Mouse (Mus musculus) myocyte (in vitro differentiated cells): ENCODE measurements around the gene Adamts17. TPM values are rescaled to one million over a fixed set of nuclear protein-coding genes. Genes with fewer than 3 reads are reported as not detected.

Experiments used
- H3K27me3 ChIP-seq: one replicate; pipeline ENCODE4 v1.6.1; 2011; ENCODE audit not compliant: control insufficient read depth, insufficient read depth, insufficient read length
- H3K36me3 ChIP-seq: one replicate; pipeline ENCODE4 v1.6.1; 2011; ENCODE audit not compliant: control insufficient read depth, insufficient read depth
- H3K4me2 ChIP-seq: one replicate; pipeline ENCODE4 v1.6.1; 2011; ENCODE audit warnings: low read depth, control low read depth
- H3K4me3 ChIP-seq: one replicate; pipeline ENCODE4 v1.5.1; 2011; ENCODE audit warnings: mild to moderate bottlenecking, control low read depth, moderate library complexity
- H3K79me2 ChIP-seq: one replicate; pipeline ENCODE4 v1.6.1; 2011; ENCODE audit not compliant: control insufficient read depth, insufficient read depth
- H3ac ChIP-seq: one replicate; pipeline ENCODE4 v1.6.1; 2011; ENCODE audit not compliant: control insufficient read depth, insufficient read length
- CEBPB ChIP-seq: IDR thresholded peaks from 2 replicates; pipeline ENCODE4 v1.6.1; 2011; ENCODE audit warnings: mild to moderate bottlenecking, moderate library complexity; ENCODE audit not compliant: poor library complexity, insufficient read depth, severe bottlenecking
- E2F4 ChIP-seq: IDR thresholded peaks from one replicate; pipeline ENCODE4 v1.6.1; 2011; ENCODE audit warnings: mild to moderate bottlenecking, control low read depth, moderate library complexity; ENCODE audit not compliant: insufficient read depth
- MAX ChIP-seq: IDR thresholded peaks from one replicate; pipeline ENCODE4 v1.6.1; 2011; ENCODE audit warnings: low read depth, mild to moderate bottlenecking, control low read depth
- MYOD1 ChIP-seq, 3 experiments: IDR thresholded peaks; one replicate each; pipeline ENCODE4 v1.6.1; 2011; ENCODE audit warnings: control low read depth in 2 of 3, low read depth in 2 of 3, mild to moderate bottlenecking in 2 of 3, moderate library complexity in 1 of 3; ENCODE audit not compliant: insufficient read length in 2 of 3, control insufficient read depth in 1 of 3
- MYOG ChIP-seq, 3 experiments: IDR thresholded peaks; one replicate each; pipeline ENCODE4 v1.6.1; 2011; ENCODE audit warnings: control low read depth in 2 of 3, low read depth in 2 of 3, mild to moderate bottlenecking in 2 of 3; ENCODE audit not compliant: insufficient read length in 2 of 3, control insufficient read depth in 1 of 3, insufficient read depth in 1 of 3
- POLR2A ChIP-seq: IDR thresholded peaks from one replicate; pipeline ENCODE4 v1.6.1; 2011; ENCODE audit warnings: low read depth, mild to moderate bottlenecking, control low read depth, moderate library complexity; ENCODE audit not compliant: insufficient read length
- POLR2AphosphoS2 ChIP-seq: IDR thresholded peaks from one replicate; pipeline ENCODE4 v1.6.1; 2011; ENCODE audit warnings: low read depth, control low read depth; ENCODE audit not compliant: insufficient read length
- REST ChIP-seq: IDR thresholded peaks from one replicate; pipeline ENCODE4 v1.6.1; 2011; ENCODE audit warnings: mild to moderate bottlenecking, control low read depth, moderate library complexity; ENCODE audit not compliant: insufficient read depth, insufficient read length
- SRF ChIP-seq: IDR thresholded peaks from one replicate; pipeline ENCODE4 v1.6.1; 2011; ENCODE audit warnings: low read depth; ENCODE audit not compliant: control insufficient read depth, insufficient read length
- TCF12 ChIP-seq: IDR thresholded peaks from one replicate; pipeline ENCODE4 v1.6.1; 2011; ENCODE audit warnings: mild to moderate bottlenecking, control low read depth; ENCODE audit not compliant: poor library complexity, insufficient read depth, severe bottlenecking
- TCF3 ChIP-seq: IDR thresholded peaks from one replicate; pipeline ENCODE4 v1.6.1; 2011; ENCODE audit warnings: low read depth, control low read depth; ENCODE audit not compliant: insufficient read length
- USF1 ChIP-seq: IDR thresholded peaks from one replicate; pipeline ENCODE4 v1.6.1; 2011; ENCODE audit warnings: low read depth, mild to moderate bottlenecking, control low read depth, moderate library complexity
- polyA plus RNA-seq: library from polyadenylated mRNA; unstranded; fragments of >200 nt; fragmentation: generic; extraction: Trizol; gene quantifications from one replicate; pipeline ENCODE4 v1.2.1, GENCODE M21; 2012; ENCODE audit warnings: missing spikeins

Adamts17 gene
- polyA plus RNA-seq, 1 experiment: 1.8 TPM

GRCm38 (mm10) chr7:66998821-66999220, 159.3 kb downstream of the Adamts17 start:
- no peak overlapping the region for H3K4me2 ChIP-seq
- no peaks in the 10 kb centered on the region for H3K79me2 ChIP-seq
- H3ac ChIP-seq: no peak overlapping the region
- no peak overlapping the region for H3K4me3 ChIP-seq
- H3K36me3 ChIP-seq: no peaks in the 10 kb centered on the region
- no peak for TF ChIP-seq MAX
- TF ChIP-seq MYOD1 (IDR thresholded peaks at IDR 0.05; ENCODE audit: control insufficient read depth in 1 of 3, insufficient read length in 2 of 3, low read depth in 2 of 3): no peak
- no peak for TF ChIP-seq CEBPB
- TF ChIP-seq SRF: no peak
- no peak for TF ChIP-seq MYOG (IDR thresholded peaks at IDR 0.05; ENCODE audit: control insufficient read depth in 1 of 3, insufficient read depth in 1 of 3, insufficient read length in 2 of 3, low read depth in 2 of 3)
- no peak for TF ChIP-seq POLR2A
- TF ChIP-seq TCF12: no peak
- no peak for TF ChIP-seq POLR2AphosphoS2
- no peak for TF ChIP-seq TCF3
- TF ChIP-seq USF1: no peak
- TF ChIP-seq E2F4: no peak
- no peak for TF ChIP-seq REST
- peaks cover 18% of the 10 kb centered on the region for H3K27me3 ChIP-seq

GRCm38 (mm10) chr7:67003648-67004047, 164.1 kb downstream of the Adamts17 start:
- TF ChIP-seq TCF3 (no peak), TCF12 (no peak), MYOG (IDR thresholded peaks at IDR 0.05; ENCODE audit: control insufficient read depth in 1 of 3, insufficient read depth in 1 of 3, insufficient read length in 2 of 3, low read depth in 2 of 3) (no peak), MYOD1 (IDR thresholded peaks at IDR 0.05; ENCODE audit: control insufficient read depth in 1 of 3, insufficient read length in 2 of 3, low read depth in 2 of 3) (no peak), USF1 (no peak), POLR2AphosphoS2 (no peak), REST (no peak), POLR2A (no peak), SRF (no peak), MAX (no peak), CEBPB (no peak), E2F4 (no peak)
- H3K79me2 ChIP-seq: no peaks in the 10 kb centered on the region
- H3K27me3 ChIP-seq: peaks cover 12% of the 10 kb centered on the region
- no peak overlapping the region for H3ac ChIP-seq
- no peak overlapping the region for H3K4me2 ChIP-seq
- no peaks in the 10 kb centered on the region for H3K36me3 ChIP-seq
- H3K4me3 ChIP-seq: no peak overlapping the region

- no peak overlapping the region for H3K4me2 ChIP-seq
- peaks cover 8% of the 10 kb centered on the region for H3K27me3 ChIP-seq
- TF ChIP-seq POLR2AphosphoS2 (no peak), USF1 (no peak), CEBPB (no peak), E2F4 (no peak), MYOG (IDR thresholded peaks at IDR 0.05; ENCODE audit: control insufficient read depth in 1 of 3, insufficient read depth in 1 of 3, insufficient read length in 2 of 3, low read depth in 2 of 3) (no peak), TCF3 (no peak), REST (no peak), MAX (no peak), MYOD1 (IDR thresholded peaks at IDR 0.05; ENCODE audit: control insufficient read depth in 1 of 3, insufficient read length in 2 of 3, low read depth in 2 of 3) (no peak), POLR2A (no peak), SRF (no peak), TCF12 (no peak)
- H3K79me2 ChIP-seq: no peaks in the 10 kb centered on the region
- no peak overlapping the region for H3K4me3 ChIP-seq
- H3ac ChIP-seq: no peak overlapping the region
- H3K36me3 ChIP-seq: no peaks in the 10 kb centered on the region
Measured at GRCm38 (mm10) chr7:67004220-67004619, 164.7 kb downstream of the Adamts17 start.

GRCm38 (mm10) chr7:67009841-67010240, 170.3 kb downstream of the Adamts17 start:
- H3K36me3 ChIP-seq: no peaks in the 10 kb centered on the region
- H3K27me3 ChIP-seq: peaks cover 30% of the 10 kb centered on the region
- TF ChIP-seq TCF3: no peak
- no peak for TF ChIP-seq E2F4
- TF ChIP-seq SRF: no peak
- no peak for TF ChIP-seq CEBPB
- TF ChIP-seq POLR2A: no peak
- no peak for TF ChIP-seq REST
- TF ChIP-seq MYOD1 (IDR thresholded peaks at IDR 0.05; ENCODE audit: control insufficient read depth in 1 of 3, insufficient read length in 2 of 3, low read depth in 2 of 3): no peak
- TF ChIP-seq TCF12: no peak
- TF ChIP-seq POLR2AphosphoS2: no peak
- TF ChIP-seq MYOG (IDR thresholded peaks at IDR 0.05; ENCODE audit: control insufficient read depth in 1 of 3, insufficient read depth in 1 of 3, insufficient read length in 2 of 3, low read depth in 2 of 3): no peak
- H3K79me2 ChIP-seq: no peaks in the 10 kb centered on the region
- no peak overlapping the region for H3K4me3 ChIP-seq
- H3K4me2 ChIP-seq: no peak overlapping the region
- no peak overlapping the region for H3ac ChIP-seq
